Mouse (Mus musculus): ENCODE data around the gene Amigo3.

DNA sequence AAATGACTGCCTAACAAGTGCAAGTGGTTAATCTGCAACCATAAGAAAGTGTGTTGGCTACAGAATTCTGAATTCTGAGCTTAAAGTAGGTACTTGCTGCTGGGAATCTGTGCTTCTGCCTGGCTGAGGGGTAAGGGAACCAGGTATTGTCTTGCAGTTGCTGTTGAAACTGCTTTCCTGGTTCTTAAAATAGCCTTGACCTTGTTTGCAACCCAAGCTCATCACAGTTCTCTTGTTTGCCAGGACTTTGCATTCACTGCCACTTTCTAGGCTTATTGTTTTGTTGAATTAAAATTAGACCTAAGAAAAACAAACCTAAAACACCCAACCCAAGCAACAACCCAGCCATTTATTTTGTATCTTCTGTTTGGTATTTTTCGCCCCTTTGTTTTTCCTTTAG, 32.2 kb upstream of the Amigo3 start:
- TF ChIP-seq CTCF (IDR thresholded peaks at IDR 0.05; ENCODE audit: low read depth, low read length) (no peak), POLR2A (IDR thresholded peaks at IDR 0.05; ENCODE audit: insufficient read depth, low read length) (no peak), EP300 (IDR thresholded peaks at IDR 0.05; ENCODE audit: insufficient read depth, low read depth, low read length) (no peak)
